Mouse (Mus musculus) MEL (cell line): ENCODE results near the gene Nup54.

Experiments used
- CTCF ChIP-seq, 3 experiments: IDR thresholded peaks in 2 of 3; conservative IDR thresholded peaks in 1 of 3; 2 replicates each; pipeline ENCODE4 v1.5.1; 2011 to 2012; ENCODE audit warnings: low read length in 3 of 3, low read depth in 2 of 3, mild to moderate bottlenecking in 2 of 3, improper control_type of control experiment in 1 of 3, inconsistent platforms in 1 of 3, mixed read lengths in 1 of 3, moderate library complexity in 1 of 3; ENCODE audit not compliant: control insufficient read depth in 1 of 3, insufficient read depth in 1 of 3, poor library complexity in 1 of 3, severe bottlenecking in 1 of 3
- EP300 ChIP-seq, 2 experiments: IDR thresholded peaks; 2 replicates each; pipeline ENCODE4 v1.6.1; 2011; ENCODE audit warnings: improper control_type of control experiment in 2 of 2, low read length in 2 of 2, low read depth in 1 of 2, mild to moderate bottlenecking in 1 of 2
- NRF1 ChIP-seq: IDR thresholded peaks from 2 replicates; pipeline ENCODE4 v1.6.1; 2014; ENCODE audit warnings: low read depth, mild to moderate bottlenecking, inconsistent platforms, low read length, improper control_type of control experiment, moderate library complexity; ENCODE audit not compliant: poor library complexity, insufficient read depth, severe bottlenecking
- POLR2A ChIP-seq, 2 experiments: IDR thresholded peaks; 2 replicates each; pipeline ENCODE4 v1.6.1; 2011 to 2012; ENCODE audit warnings: low read length in 2 of 2, mild to moderate bottlenecking in 2 of 2, control low read depth in 1 of 2, improper control_type of control experiment in 1 of 2, low read depth in 1 of 2, moderate library complexity in 1 of 2; ENCODE audit not compliant: control insufficient read depth in 1 of 2, insufficient read depth in 1 of 2, poor library complexity in 1 of 2
- ZKSCAN1 ChIP-seq: IDR thresholded peaks from 2 replicates; pipeline ENCODE4 v1.6.1; 2012; ENCODE audit warnings: low read depth, mild to moderate bottlenecking, inconsistent platforms, low read length, improper control_type of control experiment, moderate library complexity
- ZNF384 ChIP-seq: IDR thresholded peaks from 2 replicates; pipeline ENCODE4 v1.6.1; 2012; ENCODE audit warnings: low read depth, mild to moderate bottlenecking, inconsistent platforms, low read length, improper control_type of control experiment

DNA sequence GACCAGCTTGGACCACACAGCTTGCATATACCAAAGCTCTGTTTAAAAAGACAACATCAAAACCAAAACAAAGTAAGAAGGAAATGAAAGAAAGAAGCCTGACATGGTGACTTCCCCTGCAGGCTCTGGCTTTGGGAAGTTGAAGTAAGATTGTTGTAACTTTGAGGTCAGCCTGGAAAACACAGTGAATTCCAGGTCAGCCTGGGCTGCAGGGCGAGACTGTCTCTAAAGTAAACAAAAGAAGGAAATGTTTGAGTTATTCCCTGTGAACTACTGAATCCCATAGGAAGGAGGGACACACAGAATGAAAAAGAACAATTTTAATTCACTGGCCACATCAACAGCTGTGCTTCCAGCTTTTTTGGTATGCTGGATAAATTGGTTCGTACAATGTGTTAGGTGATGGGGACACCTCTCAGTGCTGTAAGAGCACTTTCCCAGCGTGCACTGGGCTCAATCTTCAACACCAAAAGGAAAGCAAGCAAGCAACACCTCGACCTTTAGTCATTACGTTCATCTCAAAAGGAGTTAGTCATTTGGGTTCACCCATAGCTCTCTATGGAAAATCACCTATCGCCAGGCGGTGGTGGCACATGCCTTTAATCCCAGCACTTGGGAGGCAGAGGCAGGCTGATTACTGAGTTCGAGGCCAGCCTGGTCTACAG, 32.2 kb upstream of the Nup54 start:
- TF ChIP-seq CTCF (IDR thresholded peaks at IDR 0.05 in 2 of 3, conservative IDR thresholded peaks at IDR 0.05 in 1 of 3; ENCODE audit: control insufficient read depth in 1 of 3, insufficient read depth in 1 of 3, low read depth in 2 of 3, low read length in 3 of 3, poor library complexity in 1 of 3, severe bottlenecking in 1 of 3) (no peak), POLR2A (IDR thresholded peaks at IDR 0.05; ENCODE audit: control insufficient read depth in 1 of 2, insufficient read depth in 1 of 2, low read depth in 1 of 2, low read length in 2 of 2, poor library complexity in 1 of 2) (no peak), ZKSCAN1 (no peak), NRF1 (no peak), EP300 (IDR thresholded peaks at IDR 0.05; ENCODE audit: low read depth in 1 of 2, low read length in 2 of 2) (no peak), ZNF384 (no peak)
